Mouse (Mus musculus) gastrocnemius, postnatal 25 days (tissue): ENCODE data around the gene Phf21a. TPM values are rescaled to one million over a fixed set of nuclear protein-coding genes. Genes with fewer than 3 reads are reported as not detected.
"Not testable (repeated sequence)": the region's sequence is repeated elsewhere in the genome, so short reads cannot be mapped to it uniquely, and the experiment has no call there.

Experiments used
- DNase-seq: peaks from one replicate; pipeline ENCODE4 v3.0.0; 2022
- total RNA-seq, 2 experiments: library from RNA; stranded (reverse); gene quantifications; 1 replicate in 1 of 2; 2 replicates in 1 of 2; pipeline ENCODE4 v1.2.3; 2021

Gene Phf21a
- total RNA-seq, 2 experiments from 2014 or later: 20.2 to 21.1 TPM

DNA sequence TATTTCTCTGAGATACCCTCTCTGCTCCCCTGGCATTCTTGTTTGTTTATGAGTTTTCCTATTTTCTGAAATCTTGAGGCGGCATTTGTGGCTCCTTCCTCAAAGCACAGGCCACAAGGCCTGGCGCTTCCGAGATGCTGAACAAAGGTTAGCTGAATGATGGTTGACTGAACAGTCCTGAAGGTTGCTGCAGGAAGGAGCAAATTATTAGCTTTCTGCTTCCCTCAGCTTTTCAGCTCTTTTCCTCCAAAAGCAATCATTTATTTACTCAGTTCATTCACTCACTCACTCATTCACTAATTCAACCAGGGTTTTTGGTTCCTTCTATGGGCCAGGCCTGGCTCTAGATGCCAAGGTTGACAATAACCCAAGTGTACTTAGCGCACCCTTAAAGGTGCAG is 10.7 kb upstream of the Phf21a start:
- no peak for DNase-seq

DNA sequence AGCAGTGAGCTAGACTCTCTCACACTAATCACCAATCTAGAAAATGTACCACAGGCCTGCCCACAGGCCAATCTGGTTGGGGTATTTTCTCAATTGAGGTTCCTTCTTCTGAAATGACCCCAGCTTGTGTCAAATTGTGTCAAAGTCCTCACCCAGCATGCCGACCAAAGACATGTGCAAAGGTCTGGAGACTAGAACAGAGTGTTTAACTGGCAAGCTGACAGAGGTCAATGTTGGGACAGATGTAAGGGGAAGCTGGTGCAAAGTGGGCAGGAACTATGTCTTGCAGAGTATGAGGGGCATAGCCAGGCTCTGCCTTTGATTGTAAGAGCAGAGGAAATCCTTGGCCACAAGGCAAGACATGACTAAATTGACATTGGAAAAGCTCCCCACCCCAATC is 7.2 kb upstream of the Phf21a start:
- no peak for DNase-seq

DNA sequence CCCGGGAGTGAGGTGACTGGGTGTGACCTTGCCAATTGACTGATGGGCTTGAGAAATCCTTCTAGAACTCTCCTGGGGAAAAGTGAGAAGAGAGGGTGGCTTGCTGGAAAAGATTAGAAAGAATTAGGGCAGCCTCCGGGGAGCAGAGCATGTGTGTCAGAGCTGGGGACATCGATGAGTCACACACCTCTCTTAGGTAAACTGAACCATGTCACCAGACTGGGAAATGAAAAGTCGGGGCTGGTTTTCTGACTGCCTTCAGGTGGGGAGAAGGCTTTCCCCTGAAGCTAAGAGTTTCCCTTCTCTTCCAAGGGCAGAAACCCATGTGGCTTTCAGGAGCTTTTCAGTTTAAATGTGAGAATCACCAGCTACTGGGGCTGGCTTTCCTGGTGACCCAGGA is 5.9 kb upstream of the Phf21a start:
- DNase-seq: no peak

DNA sequence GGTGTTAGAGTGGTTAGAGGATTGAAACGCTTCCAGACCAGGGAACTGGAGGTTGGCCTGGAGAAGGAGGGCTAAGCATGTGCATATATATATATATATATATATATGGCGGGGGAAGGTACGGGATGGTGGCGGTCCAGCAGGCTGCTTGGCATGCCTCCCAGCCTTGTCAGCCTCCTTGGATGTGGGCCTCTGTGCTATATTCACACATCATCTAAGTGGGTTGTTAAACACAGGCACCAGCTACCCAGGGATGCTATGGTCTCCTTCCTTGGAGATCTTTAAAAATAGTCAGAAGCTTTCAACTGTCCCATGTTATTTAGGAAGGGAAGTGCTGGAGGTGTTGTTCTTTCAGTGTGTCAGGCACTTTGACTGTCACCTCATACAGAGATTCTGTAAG is 3.1 kb upstream of the Phf21a start:
- DNase-seq: no peak

DNA sequence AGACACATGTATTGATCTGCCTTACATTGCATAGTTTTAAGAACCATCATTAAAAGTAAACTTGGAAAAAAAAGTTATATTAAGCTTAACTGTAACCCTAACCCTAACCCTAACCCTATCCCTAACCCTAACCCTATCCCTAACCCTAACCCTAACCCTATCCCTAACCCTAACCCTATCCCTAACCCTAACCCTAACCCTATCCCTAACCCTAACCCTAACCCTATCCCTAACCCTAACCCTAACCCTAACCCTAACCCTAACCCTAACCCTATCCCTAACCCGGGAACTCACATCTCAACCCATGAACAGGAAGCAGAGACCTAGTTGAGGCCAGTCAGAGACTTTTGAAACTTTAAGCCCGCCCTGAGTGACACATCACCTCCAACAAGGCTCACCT is 586 bp downstream of the Phf21a start:
- not testable (repeated sequence) for DNase-seq

DNA sequence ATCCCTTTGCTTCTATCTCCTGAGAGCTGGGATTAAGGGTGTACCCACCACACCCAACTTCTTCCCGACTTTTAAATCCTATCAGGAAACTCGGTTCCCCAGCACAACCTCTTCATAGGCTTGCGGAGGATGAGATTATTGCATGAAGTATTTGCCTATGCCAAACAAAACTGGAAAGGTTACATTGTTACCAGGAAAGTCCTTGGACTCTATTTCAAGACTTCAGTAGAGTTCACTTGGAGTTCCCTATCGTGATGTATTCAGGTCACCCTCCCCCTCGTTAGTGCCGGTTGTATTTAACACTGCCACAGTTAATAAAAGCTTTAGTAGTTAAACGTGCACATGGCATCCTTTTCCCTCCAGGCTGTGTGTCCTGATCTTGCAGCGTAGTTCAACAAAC is 1.2 kb downstream of the Phf21a start:
- DNase-seq: no peak

DNA sequence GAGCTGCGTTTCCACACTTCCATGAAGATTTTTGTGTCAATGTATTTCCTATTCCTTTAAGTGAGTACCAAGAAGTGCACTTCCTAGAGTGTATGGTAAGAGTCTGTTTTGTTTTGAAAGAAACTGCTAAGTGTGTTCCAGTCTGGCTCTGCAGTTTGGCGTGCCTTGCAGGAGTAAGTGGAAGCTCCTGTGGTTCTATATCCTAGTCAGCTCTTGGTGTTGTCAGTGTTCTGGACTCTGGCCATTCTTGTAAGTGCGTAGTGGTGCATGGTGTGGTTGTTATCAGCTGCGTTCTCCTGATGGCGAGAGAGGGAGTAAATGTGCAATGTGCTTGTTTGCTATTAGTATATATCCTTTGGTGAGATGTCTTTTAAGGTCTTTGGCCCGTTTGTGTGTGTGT is 7.9 kb downstream of the Phf21a start:
- no peak for DNase-seq

DNA sequence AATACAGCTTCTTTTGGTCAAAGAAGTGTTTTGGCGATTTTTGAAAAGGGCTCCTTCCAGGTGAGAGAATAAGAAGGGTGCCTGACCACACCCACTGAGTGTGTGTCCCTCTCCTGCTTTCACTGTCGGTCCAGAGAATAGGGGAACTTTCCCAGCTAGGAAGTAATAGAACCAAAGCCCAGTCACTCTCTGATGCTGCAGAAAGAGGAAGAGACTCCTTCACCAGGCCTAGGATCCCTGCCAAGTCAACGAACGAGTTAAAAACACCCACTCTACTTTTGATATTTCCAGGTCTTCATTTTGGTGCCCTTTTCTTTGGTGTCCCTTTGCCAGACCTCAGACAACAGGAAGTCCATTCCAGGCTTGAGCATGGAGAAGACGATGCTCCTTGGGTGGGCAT is 31.6 kb downstream of the Phf21a start:
- DNase-seq: no peak

DNA sequence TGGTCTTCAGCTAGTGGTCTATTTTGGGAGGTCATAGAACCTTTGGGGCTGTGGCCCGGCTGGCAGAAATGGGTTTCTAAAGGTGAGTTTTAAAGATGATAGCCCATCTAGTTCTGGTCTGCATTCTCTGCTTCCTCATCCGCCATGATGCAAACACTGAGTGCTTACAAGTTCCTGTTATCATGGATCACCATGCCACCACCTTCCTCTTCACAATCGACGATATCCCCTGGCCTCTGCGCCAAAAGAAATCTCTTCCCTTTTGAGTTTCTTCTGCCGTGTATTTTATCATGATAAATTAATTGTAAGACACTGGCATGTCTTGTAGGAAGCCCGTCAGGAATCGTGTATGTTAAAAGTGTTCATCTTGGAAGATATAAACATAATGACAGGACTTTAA is 32.4 kb downstream of the Phf21a start:
- DNase-seq: no peak

DNA sequence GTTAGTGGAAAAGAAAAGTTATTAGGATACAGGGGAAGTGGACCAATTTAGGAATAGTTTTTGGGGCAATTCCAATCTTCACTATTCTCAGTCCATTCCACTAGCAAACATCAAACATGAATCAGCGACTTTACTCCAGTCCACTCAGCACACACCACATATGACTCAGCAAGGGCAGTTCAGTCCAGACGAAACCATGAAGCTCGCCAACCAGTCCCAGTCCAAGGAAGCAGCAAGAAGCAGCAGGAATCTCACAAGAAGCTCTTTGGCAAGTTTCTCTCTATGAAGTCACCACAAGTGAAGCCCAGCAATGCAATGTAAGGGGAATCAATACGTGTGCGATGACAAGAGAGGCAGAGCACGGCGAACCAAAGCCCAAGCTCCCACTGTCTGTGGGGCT is 37.2 kb downstream of the Phf21a start:
- no peak for DNase-seq

DNA sequence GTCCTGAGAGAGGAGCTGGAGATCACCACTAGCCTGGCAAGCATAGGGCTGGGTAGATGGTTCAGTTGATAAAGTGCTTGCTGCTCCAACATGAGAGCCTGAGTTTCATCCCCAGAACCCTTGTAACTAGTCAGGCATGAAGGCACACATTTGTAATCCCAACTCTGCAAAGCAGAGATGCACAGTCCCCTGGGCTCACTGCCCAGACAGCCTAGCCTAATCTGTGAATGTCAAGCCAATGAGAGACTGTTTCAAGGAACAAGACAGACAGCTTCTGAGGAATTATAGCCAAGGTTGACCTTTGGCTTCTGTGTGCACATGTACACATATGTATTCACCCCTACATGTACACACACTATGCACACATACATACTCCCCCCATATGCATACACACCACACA is 45.8 kb downstream of the Phf21a start:
- no peak for DNase-seq

DNA sequence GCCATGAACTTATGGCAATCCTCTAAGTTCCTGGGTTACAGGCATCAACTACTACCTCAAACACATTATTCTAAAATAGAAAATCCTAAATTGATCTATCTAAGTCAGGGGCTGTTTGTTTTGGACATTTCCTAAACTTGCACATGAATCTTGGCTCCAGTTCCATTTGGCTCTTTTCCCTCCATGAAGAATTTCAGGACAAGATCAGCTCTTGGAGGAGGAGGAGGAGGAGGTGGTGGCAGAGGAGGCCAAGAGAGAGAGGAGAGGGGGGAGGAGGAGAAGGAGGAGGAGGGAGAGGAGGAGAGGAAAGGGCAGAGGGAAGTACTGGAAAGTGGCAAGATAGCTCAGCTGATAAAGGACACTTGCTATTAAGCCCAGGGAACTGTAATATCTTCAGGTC is 46.4 kb downstream of the Phf21a start:
- no peak for DNase-seq

DNA sequence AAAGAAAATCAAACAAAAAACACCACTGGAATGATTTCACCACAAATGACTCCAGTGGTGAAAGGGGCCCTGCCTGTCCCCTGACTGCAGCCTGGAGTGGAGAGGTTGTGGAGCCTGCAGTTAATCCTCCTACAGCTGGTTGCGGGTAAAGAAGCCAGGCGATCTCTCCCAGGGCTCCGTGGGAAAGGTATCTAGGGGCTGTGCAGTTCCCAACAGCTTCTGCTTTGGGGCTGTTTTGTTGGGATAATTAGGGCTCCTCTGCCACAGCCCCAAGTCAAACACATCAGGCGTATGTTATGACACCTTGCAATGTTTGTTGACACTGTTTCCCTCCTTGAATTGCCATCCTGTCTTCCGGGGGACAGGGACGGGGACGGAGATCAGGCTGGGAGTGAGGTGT is 47.5 kb downstream of the Phf21a start:
- DNase-seq: no peak

DNA sequence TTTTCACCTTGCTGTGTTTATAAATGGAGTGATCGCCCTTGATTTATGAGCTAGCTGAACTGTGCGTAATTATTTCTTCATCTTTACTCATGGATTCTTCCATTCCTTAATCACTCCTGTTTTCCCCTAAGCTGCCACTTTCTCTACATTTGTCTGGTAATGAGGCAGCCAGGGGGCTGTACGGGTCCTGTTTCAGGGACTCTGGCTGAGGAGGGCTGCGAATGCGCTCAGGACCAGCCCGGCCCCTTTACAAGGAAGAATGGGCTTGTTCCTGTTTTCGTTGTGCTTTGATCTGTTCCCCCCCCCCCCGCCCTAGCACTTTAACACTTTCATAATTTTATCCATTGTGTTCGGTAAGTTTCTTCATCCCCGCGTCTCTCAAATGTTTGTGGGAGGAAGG is 48.2 kb downstream of the Phf21a start:
- DNase-seq: no peak

DNA sequence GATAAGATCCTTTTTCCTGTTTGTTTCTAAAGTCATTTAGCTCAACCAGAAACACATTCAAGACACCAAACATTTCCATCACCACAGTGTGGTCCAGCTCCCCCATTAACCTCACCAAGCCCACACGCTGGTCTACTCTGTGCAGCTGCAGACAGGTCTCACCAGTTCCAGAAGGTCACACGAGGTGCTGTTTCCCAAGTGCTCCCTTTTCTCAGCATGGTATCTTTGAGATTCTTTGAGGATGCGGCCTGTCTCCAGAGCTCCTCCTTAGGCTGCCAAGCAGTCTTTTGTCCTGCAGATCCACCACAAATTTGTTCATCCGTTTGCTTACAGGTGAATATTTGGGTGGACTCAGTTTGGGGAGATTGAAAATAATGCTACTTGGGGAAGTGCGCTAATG is 51.0 kb downstream of the Phf21a start:
- no peak for DNase-seq

DNA sequence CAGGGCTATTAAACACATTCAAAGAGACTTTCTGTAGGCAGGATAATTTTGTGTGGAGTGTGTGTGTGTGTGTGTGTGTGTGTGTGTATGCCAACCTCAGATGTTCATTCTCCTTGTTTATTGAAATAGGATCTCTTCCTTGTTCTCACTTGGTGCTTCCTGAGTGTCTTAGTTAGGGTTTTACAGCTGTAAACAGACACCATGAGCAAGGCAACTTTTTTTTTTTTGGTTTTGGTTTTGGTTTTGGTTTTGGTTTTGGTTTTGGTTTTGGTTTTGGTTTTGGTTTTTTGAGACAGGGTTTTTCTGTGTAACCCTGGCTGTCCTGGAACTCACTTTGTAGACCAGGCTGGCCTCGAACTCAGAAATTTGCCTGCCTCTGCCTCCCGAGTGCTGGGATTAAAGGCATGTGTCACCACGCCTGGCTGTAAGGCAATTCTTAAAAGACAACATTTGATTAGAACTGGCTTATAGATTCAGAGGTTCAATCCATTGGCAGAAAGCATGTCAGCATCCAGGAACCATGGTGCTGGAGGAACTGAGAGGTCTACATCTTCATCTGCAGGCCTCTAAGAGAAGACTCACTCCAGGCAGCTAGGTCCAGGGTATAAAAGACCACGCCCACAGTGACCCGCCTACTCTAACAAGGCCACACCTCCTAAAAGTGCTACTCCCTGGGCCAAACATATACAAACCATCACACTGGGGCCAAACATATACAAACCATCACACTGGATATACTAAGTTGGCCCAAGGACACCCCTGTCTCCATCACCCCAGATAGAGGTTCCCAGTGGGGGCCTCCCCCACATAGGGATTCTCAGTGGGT is 55.2 kb downstream of the Phf21a start:
- not testable (repeated sequence) for DNase-seq

DNA sequence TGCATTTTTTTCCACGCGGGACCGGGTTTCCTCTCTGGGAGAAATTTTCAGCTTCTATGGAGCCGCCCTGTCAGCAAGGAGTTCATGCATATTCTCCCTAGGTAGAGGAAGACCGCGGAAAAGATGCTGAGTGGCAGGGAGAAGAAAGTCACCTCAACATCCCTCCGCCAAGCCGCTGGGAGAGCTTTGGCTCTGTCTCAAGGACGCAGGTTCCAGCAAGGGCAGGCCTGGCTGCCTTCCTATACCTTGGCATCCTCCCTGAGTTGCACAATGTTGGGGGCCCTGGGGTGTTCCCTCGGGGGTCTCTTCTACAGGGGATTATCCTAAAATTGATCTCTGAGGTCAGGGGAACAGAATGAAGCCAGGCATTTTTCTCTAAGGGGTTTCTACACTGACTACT is 71.4 kb downstream of the Phf21a start:
- DNase-seq: no peak

DNA sequence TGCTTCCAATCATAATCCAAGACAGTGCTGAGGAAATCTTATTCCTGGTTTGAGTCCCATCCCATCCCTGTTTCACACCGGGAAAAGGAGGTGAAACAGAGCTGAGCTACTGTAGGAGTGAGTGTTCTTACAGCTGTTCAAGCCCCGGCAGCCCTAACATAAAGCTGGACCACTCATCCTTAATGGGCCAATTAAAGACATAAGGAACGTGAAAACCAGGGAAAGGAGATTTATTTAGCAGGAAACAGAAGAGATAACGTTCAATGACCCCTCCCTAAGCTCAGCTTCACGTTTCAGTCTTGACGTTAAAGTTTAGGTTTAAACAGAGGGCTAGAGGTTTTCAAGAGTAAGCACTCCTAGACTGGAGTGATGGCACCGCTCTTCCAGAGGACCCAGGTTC is 74.0 kb downstream of the Phf21a start:
- DNase-seq: no peak

DNA sequence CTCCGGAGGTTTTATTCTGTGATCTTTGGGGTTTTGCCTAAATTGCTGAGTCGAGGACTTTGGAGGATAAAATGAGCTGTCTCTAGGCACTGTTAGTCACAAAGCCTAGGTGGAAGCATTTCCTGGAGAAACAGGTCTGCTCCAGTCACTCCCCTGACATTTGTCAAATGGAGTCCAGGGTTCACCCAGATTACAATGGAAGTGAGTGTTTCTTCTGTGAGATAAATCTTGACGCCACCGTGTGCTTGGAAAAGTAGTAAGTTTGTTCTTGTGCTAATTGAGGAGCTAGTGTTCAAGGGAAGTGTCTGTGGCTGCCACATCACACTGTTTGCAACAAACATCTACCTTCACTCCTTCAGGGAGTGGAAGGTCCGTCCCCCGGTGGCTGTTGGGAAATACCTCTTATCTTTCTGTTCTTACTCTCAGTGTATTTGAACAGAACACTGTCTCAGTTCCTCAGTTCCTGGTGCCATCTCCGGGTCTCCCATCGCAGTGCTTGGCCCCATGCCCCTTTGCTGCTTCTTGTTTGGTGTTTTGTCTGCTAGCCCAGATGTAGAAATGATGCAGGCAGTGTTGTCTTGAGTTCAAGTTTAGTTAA is 78.2 kb downstream of the Phf21a start:
- DNase-seq: no peak

DNA sequence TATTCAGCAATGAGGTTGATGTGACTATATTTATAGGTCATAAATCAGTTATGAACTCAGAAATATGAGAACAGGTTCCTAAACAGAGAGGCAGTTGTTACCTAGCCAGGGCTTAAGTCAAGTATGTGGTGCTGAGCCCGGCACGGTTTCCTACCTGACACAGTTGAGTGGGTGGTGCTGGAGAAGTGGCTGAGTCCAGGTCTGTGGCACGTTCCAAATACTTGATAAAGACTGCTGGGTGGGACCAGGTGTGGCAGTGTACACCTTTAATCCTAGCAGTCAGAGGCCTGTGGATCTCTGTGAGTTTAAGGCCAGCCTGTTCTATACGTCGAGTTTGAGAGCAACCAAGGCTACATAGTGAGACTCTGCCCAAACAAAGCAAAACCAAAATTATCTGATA is 79.4 kb downstream of the Phf21a start:
- no peak for DNase-seq

DNA sequence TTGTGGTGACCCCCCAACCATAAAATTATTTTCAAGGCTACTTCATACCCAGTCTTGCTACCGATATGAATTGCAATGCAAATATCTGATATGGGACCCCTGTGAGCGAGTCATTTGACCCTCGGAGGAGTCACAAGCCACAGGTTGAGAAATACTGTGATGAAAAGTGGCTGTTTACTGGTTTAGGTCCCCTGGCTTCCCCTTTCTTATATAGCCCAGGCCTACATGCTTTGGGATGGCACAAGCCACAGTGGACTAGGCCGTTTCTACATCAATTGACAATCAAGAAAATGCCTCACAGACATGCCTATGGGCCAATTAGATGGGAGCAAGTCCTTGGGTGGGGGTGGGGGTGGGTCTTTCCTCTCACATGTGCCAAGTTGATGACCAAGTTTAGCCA is 80.3 kb downstream of the Phf21a start:
- no peak for DNase-seq

DNA sequence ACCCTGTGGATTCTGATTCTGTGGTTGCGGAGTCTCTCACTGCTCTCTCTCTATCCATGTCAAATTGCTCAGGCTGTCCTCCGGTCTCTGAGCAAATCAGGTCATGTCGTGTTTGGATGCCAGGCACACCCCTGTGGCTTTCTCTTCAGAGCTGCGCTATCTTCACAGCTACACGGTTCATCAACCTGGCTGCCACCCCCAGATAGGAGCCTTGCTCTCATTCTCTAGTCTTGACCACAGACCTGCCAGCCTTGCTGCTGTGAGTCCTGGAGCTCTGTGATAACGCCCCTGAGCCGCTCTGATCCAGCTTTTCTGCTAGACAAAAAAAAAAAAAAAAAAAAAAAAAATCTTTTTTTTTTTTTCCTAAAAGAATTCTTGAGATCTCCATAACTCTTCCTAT is 81.3 kb downstream of the Phf21a start:
- no peak for DNase-seq

DNA sequence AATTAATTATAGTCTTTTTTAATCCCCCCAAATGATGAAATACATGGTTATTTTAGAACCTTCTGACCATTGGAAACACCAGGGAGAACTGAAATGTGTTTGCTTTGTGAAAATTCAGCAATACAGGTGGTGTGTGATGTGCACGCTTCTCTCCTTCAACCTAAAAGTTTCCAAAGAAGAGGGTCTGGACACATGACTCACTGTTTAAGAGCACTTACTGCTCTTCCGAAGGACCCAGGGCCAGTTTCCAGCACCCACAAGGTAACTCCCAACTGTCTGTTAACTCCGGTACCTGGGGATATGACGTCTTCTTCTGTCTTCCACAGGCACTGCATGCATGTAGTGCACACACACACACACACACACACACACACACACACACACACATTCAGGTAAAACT is 82.1 kb downstream of the Phf21a start:
- DNase-seq: no peak

DNA sequence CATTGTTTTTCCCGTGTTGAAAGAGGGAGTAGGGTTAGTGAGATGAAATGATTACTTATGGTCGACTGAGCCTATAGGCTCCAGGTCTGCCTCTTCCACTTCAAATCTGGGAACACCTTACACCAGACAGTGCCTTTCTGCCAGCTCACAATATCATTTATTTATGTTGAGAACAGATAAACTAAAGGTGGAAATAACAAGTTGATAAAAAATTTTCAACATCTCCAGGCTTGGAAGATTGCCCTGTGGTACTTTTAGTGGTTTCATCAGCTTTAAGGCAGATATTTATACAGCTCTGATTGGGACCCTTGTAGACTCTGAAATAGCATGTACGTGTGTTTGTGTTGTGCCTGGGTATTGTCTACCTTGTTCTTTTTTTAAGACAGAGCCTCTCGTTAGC is 83.4 kb downstream of the Phf21a start:
- no peak for DNase-seq
